Mouse (Mus musculus): ENCODE measurements at regions not wholly inside any gene's neighbourhood (a gene's known extent, or its start where the extent isn't known, plus 50 kb on each side); places are given as distances from the start of the nearest gene placed in this dataset.
A peak's percentile ranks its signal among the peaks of the same experiment; 100 is the strongest.
"Not testable (repeated sequence)": the region's sequence is repeated elsewhere in the genome, so short reads cannot be mapped to it uniquely, and the experiment has no call there.

DNA sequence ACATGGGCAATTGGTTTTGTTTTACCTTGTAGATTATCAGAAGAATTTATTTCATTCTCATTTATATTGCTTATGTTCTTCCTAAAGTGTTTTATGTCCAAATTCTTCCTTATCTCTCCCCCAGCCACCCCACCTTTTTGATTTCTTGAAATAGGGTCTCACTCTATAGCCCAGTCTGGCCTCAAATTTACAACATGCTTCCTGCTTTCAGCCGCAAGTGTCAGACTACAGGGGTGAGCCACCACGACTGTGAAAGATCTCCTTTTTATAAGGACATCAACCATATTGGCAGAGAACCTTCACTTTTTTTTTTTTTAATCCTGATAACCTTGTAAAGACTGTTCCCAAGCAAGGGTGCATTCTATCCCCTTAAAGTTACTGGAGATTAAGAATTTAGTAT, 106.1 kb downstream of the Eif4e start:
- Histone ChIP-seq H3K27me3 (ENCODE audit: insufficient read depth, low read length) (no peaks in the 10 kb centered on the region), H3K4me1 (replicated peaks; ENCODE audit: low read depth, low read length) (no peaks in the 10 kb centered on the region), H3K4me3 (replicated peaks; ENCODE audit: low read length) (no peak overlapping the region), H3K9me3 (ENCODE audit: low read length) (no peaks in the 10 kb centered on the region), H3K36me3 (ENCODE audit: insufficient read depth, low read length) (no peaks in the 10 kb centered on the region)
- no peak for TF ChIP-seq POU5F1 (IDR thresholded peaks at IDR 0.05; ENCODE audit: borderline replicate concordance, low read length)
- TF ChIP-seq NANOG (IDR thresholded peaks at IDR 0.05; ENCODE audit: borderline replicate concordance, low read length): no peak
- TF ChIP-seq CTCF (conservative IDR thresholded peaks at IDR 0.05; ENCODE audit: low read length): no peak

DNA sequence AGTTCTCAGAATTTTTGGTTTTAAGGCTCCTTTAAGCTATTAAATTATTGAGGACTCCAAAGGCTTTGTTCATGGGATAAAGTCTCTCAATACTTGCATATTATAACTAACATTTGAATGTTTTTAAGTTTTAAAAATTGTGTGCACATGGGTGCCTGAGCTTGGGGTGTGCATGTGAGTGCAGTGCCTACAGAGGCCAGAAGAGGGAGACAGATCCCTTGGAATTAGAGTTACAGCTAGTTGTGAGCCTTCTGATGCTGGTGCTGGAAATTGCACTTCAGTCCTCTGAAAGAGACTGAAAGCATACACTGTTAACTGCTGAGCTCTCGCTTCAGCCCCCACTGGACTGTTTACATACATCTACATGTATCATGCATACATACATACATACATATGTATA, 100.0 kb upstream of the Tspan5 start:
- peaks cover 17% of the 10 kb centered on the region for H3K4me1 ChIP-seq (replicated peaks; ENCODE audit: low read depth, low read length)
- no peak for TF ChIP-seq POU5F1 (IDR thresholded peaks at IDR 0.05; ENCODE audit: borderline replicate concordance, low read length)
- peak; percentile 84 for TF ChIP-seq CTCF (conservative IDR thresholded peaks at IDR 0.05; ENCODE audit: low read length)
- no peaks in the 10 kb centered on the region for H3K36me3 ChIP-seq (ENCODE audit: insufficient read depth, low read length)
- H3K4me3 ChIP-seq (replicated peaks; ENCODE audit: low read length): no peak overlapping the region
- peaks cover 10% of the 10 kb centered on the region for H3K27me3 ChIP-seq (ENCODE audit: insufficient read depth, low read length)
- H3K9me3 ChIP-seq (ENCODE audit: low read length): peaks cover 15% of the 10 kb centered on the region

DNA sequence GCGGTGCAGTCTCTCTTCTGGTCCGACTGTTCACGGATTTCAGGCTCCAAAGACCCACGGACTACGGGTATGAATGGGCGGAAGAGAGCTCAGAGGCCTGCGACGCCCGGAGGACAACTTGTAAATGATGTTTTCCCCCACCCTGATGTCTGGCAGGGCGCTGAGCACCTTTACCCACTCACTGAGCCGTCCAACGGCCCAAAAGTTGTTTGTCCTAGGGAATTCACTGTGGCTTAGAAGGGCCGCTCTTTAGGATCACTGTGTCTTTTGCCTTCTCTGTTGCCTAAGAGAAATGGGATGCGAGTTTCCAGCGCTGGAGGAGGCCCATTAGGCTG, 98.1 kb upstream of the Tspan5 start:
- peaks cover 24% of the 10 kb centered on the region for H3K9me3 ChIP-seq (ENCODE audit: low read length)
- H3K36me3 ChIP-seq (ENCODE audit: insufficient read depth, low read length): no peaks in the 10 kb centered on the region
- peaks cover 10% of the 10 kb centered on the region for H3K27me3 ChIP-seq (ENCODE audit: insufficient read depth, low read length)
- no peak for TF ChIP-seq CTCF (conservative IDR thresholded peaks at IDR 0.05; ENCODE audit: low read length)
- no peak for TF ChIP-seq NANOG (IDR thresholded peaks at IDR 0.05; ENCODE audit: borderline replicate concordance, low read length)
- no peak for TF ChIP-seq POU5F1 (IDR thresholded peaks at IDR 0.05; ENCODE audit: borderline replicate concordance, low read length)
- H3K4me1 ChIP-seq (replicated peaks; ENCODE audit: low read depth, low read length): peaks cover 17% of the 10 kb centered on the region
- H3K4me3 ChIP-seq (replicated peaks; ENCODE audit: low read length): peak overlapping the region; percentile 51

DNA sequence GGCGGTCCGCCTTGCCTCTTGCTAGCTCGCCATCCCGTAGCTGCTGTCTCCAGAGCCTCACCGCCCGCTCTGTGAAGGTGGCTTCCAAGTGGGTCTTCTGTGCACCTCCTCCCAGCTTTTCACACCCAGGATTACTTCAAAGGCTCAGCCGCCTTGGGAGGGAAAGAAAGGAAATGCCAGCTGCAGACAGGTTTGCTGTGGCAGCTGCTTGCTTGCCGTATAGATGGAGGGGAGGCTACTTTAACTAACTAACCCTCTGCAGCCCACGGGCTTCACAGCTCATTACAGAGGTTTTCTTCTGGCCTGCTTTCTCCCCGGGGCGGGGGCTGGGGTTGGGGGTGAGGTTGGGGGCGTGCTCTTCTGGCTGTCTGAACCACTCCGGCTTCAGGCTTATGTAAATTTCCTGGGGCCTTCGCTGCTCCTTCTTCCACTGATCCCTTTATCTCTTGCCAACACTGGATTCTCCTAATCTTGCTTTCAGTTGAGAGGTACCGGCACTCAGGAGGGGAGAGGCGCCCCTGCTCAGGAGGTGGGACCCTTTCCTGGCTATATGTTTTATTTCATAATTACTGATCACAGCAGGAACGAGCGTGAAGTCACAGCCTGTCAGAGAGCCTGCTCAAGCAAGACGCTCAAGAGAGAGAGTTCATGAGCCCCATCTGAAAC, 97.6 kb upstream of the Tspan5 start:
- Histone ChIP-seq H3K4me1 (replicated peaks; ENCODE audit: low read depth, low read length) (peaks cover 17% of the 10 kb centered on the region), H3K9me3 (ENCODE audit: low read length) (peaks cover 24% of the 10 kb centered on the region), H3K4me3 (replicated peaks; ENCODE audit: low read length) (peak overlapping the region; percentile 51), H3K36me3 (ENCODE audit: insufficient read depth, low read length) (no peaks in the 10 kb centered on the region), H3K27me3 (ENCODE audit: insufficient read depth, low read length) (peaks cover 10% of the 10 kb centered on the region)
- TF ChIP-seq CTCF (conservative IDR thresholded peaks at IDR 0.05; ENCODE audit: low read length): no peak
- TF ChIP-seq NANOG (IDR thresholded peaks at IDR 0.05; ENCODE audit: borderline replicate concordance, low read length): no peak
- no peak for TF ChIP-seq POU5F1 (IDR thresholded peaks at IDR 0.05; ENCODE audit: borderline replicate concordance, low read length)

DNA sequence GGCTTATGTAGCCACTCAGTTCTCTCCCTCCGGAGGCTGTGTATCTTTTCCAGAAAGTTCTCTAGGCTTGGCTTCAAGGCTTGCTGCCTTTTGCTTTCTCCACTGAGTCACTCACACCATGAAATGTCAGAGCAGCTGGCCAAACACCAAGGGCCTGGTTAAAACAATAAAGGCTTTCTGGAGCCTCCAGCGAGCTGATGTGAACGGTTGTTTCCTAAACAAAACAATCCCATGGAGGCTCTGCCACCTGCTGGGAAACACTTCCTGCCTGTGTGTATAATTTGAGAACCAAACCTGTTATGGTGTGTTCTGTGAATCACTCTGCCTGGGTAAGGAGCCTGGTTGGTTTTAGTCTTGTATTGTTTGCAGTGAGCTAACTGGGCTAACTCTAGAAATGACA, 96.7 kb upstream of the Tspan5 start:
- peaks cover 10% of the 10 kb centered on the region for H3K27me3 ChIP-seq (ENCODE audit: insufficient read depth, low read length)
- H3K9me3 ChIP-seq (ENCODE audit: low read length): peaks cover 24% of the 10 kb centered on the region
- no peaks in the 10 kb centered on the region for H3K36me3 ChIP-seq (ENCODE audit: insufficient read depth, low read length)
- TF ChIP-seq POU5F1 (IDR thresholded peaks at IDR 0.05; ENCODE audit: borderline replicate concordance, low read length) (no peak), NANOG (IDR thresholded peaks at IDR 0.05; ENCODE audit: borderline replicate concordance, low read length) (peak; percentile 22; the same call in 1 of the 2 replicates), CTCF (conservative IDR thresholded peaks at IDR 0.05; ENCODE audit: low read length) (no peak)
- H3K4me3 ChIP-seq (replicated peaks; ENCODE audit: low read length): no peak overlapping the region
- H3K4me1 ChIP-seq (replicated peaks; ENCODE audit: low read depth, low read length): peaks cover 17% of the 10 kb centered on the region

DNA sequence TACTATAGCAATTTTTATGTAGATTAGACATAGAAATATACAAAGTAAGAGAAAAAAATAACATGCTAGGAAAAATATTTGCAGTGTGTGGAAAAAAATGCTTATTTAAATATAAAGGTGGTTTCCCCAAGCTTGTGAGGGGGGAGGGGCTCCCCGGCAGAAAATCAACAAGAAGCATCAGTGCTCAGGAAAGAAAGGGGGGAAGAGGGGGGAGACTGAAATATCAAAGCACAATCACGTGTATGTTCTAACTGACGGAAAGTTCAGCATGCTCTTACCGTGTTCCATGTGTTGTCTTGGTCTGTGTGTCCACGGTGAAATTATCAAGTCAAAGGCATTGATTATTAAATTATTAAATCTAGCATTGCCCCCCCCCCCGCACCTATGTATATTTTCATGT, 92.3 kb upstream of the Tspan5 start:
- peaks cover 50% of the 10 kb centered on the region for H3K9me3 ChIP-seq (ENCODE audit: low read length)
- H3K4me3 ChIP-seq (replicated peaks; ENCODE audit: low read length): no peak overlapping the region
- H3K27me3 ChIP-seq (ENCODE audit: insufficient read depth, low read length): peaks cover 12% of the 10 kb centered on the region
- no peaks in the 10 kb centered on the region for H3K36me3 ChIP-seq (ENCODE audit: insufficient read depth, low read length)
- no peak for TF ChIP-seq CTCF (conservative IDR thresholded peaks at IDR 0.05; ENCODE audit: low read length)
- TF ChIP-seq POU5F1 (IDR thresholded peaks at IDR 0.05; ENCODE audit: borderline replicate concordance, low read length): no peak
- H3K4me1 ChIP-seq (replicated peaks; ENCODE audit: low read depth, low read length): peaks cover 28% of the 10 kb centered on the region

DNA sequence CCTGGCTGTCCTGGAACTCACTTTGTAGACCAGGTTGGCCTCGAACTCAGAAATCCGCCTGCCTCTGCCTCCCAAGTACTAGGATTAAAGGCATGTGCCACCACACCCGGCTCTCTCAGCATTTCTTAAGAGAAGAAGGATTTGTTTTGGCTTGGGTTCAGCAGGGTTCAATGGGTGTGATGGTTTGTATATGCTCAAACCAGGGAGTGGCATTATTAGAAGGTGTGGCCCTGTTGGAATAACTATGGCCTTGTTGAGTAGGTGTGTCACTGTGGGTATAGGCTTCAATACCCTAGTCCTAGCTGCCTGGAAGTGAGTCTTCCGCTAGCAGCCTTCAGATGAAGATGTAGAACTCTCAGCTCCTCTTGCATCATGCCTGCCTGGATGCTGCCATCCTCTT, 91.3 kb upstream of the Tspan5 start:
- not testable (repeated sequence) for H3K36me3 ChIP-seq (ENCODE audit: insufficient read depth, low read length)

DNA sequence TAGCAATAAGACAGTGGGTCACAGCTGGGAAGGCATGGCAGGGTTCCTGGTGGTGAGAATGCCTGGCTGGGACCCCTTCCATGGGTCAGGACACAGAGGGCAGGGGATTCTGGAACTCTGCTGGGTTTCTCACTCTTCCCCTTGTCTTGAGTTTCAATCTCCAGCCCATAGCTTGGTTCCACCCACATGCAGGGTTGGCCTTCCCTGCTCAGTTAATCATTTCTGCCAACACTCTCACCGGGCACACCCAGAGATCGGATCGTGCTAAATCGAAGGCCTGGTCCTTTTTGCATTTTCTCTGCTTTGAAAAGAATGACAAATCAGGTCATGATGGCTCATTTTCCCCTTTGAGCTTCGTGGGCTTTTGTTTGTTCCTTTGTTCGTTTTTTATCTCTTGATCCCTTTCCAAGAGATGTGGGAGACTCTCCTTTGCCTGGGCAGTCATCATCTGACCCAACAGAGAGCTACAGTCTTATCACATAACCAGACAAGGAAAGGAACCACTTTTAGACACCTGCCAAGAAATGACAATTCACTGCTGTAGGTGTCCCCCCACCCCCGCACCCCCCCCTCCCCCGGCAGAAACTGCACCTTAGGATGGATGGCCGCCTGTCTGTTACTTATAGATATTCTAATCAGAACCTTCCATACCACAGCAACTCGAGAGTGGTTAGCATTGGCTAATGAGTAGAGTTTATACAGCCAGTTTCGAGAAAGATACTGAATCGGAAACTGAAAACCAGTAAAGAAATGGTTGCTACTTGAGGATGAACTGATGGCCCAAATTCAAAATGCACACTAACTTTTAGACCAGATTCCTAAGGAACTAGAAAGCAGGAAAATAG, 90.4 kb upstream of the Tspan5 start:
- H3K4me1 ChIP-seq (replicated peaks; ENCODE audit: low read depth, low read length): peaks cover 32% of the 10 kb centered on the region
- TF ChIP-seq NANOG (IDR thresholded peaks at IDR 0.05; ENCODE audit: borderline replicate concordance, low read length): no peak
- TF ChIP-seq CTCF (conservative IDR thresholded peaks at IDR 0.05; ENCODE audit: low read length): no peak
- TF ChIP-seq POU5F1 (IDR thresholded peaks at IDR 0.05; ENCODE audit: borderline replicate concordance, low read length): no peak
- peaks cover 12% of the 10 kb centered on the region for H3K27me3 ChIP-seq (ENCODE audit: insufficient read depth, low read length)
- H3K4me3 ChIP-seq (replicated peaks; ENCODE audit: low read length): no peak overlapping the region
- peaks cover 57% of the 10 kb centered on the region for H3K9me3 ChIP-seq (ENCODE audit: low read length)
- H3K36me3 ChIP-seq (ENCODE audit: insufficient read depth, low read length): no peaks in the 10 kb centered on the region

More for the DNA sequence above, 91.3 kb upstream of the Tspan5 start:
- peaks cover 31% of the 10 kb centered on the region for H3K4me1 ChIP-seq (replicated peaks; ENCODE audit: low read depth, low read length)
- H3K4me3 ChIP-seq (replicated peaks; ENCODE audit: low read length): not testable (repeated sequence)
- peaks cover 12% of the 10 kb centered on the region for H3K27me3 ChIP-seq (ENCODE audit: insufficient read depth, low read length)
- peaks cover 55% of the 10 kb centered on the region for H3K9me3 ChIP-seq (ENCODE audit: low read length)

DNA sequence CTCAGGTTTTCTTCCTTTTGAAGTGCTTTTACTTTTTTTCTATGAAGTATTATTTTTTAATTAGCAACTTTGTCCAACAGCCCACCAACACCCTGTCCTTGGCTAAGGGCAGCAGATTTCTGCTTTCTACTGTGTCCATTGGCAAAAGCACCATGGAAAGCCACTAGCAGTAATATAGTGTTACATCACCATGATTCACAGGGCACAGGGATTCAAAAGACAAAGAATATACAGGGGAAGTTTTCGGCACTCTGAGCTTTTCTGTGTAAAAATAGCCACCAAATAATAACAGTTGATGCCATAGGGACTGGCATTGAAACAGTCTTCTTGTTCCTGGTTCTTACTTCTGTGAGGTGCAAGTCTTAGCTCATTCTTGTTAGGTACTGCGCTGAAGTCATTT, 89.8 kb upstream of the Tspan5 start:
- TF ChIP-seq POU5F1 (IDR thresholded peaks at IDR 0.05; ENCODE audit: borderline replicate concordance, low read length) (no peak), CTCF (conservative IDR thresholded peaks at IDR 0.05; ENCODE audit: low read length) (no peak), NANOG (IDR thresholded peaks at IDR 0.05; ENCODE audit: borderline replicate concordance, low read length) (no peak)
- Histone ChIP-seq H3K36me3 (ENCODE audit: insufficient read depth, low read length) (no peaks in the 10 kb centered on the region), H3K27me3 (ENCODE audit: insufficient read depth, low read length) (peaks cover 12% of the 10 kb centered on the region), H3K4me3 (replicated peaks; ENCODE audit: low read length) (no peak overlapping the region), H3K9me3 (ENCODE audit: low read length) (peaks cover 57% of the 10 kb centered on the region), H3K4me1 (replicated peaks; ENCODE audit: low read depth, low read length) (peaks cover 32% of the 10 kb centered on the region)

All from E14TG2a.4 (cell line).